Mouse (Mus musculus) left cerebral cortex, adult 11 months (tissue): ENCODE results near the gene Hexb.

Experiments
- DNase-seq: peaks from one replicate; pipeline ENCODE4 v3.0.0; 2022; ENCODE audit warnings: low spot score

The Hexb gene

DNA sequence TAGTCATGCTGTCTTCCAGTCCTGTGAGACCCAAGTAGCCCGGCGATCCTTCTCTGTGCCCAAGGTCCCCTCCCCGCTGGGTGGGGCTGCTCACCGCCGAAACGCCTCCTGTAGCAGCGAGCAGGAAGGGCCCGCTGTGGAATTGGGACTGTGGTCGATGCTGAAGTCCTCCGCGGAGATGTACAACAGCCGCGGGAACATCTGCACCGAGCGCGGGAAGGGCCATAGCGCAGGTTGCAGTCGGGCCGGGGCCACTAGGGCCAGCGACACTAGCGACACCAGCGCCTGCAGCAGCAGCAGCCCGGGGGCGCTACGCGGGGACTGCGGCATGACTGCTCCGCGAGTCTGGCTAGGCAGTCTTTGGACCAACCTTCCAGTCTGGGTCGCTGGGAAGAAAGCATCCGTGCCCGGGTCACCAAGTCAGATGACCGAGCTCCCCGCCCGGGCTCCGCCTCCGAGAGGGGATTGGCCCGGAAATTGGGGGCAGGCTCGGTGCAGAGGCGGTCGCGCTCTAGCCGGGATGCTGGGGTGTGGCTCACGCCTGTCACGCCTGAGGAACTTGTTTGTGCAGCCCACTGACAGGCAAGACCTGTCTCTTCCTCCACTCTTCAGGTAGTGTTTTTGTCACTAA, at the start of gene Hexb:
Hexb (minus strand) TSS at position 426 of the 631 bp plus-strand sequence.
- DNase-seq = peak; percentile 87

DNA sequence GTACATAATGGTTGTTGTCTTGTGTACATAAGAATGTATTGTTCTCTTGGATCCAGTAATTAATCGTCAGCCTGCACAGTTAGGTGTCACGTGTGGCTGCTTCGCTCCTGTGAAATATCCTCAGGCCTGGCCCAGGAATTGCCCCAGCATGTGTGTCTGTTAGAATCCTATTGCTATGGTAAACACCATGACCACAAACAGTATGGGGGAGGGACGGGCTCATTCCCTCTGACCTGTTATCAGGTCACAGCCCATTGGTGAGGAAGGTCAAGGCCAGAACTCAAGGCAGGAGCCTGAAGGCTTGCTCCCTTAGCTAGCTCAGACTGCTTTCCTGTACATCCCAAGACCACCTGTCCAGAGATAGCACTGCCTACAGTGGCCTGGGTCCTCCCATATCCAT, 49.6 kb upstream of the Hexb start:
- DNase-seq = no peak

DNA sequence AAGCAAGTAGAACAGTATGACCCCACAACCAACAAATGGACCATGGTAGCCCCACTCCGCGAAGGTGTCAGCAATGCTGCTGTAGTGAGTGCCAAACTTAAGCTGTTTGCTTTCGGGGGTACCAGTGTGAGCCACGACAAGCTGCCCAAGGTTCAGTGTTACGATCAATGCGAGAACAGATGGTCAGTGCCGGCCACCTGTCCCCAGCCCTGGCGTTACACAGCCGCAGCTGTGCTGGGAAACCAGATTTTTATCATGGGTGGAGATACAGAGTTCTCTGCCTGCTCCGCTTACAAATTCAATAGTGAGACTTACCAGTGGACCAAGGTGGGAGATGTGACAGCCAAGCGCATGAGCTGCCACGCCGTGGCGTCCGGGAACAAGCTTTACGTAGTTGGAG, 48.1 kb upstream of the Hexb start:
- DNase-seq = no peak

DNA sequence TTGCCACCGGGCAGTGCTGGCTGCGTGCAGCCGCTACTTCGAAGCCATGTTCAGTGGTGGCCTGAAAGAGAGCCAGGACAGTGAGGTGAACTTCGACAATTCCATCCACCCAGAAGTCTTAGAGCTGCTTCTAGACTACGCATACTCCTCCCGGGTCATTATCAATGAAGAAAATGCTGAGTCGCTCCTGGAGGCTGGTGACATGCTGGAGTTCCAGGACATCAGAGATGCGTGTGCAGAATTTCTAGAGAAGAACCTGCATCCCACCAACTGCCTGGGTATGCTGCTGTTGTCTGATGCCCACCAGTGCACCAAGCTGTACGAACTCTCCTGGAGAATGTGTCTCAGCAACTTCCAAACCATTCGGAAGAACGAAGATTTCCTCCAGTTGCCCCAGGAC, 47.0 kb upstream of the Hexb start:
- no peak for DNase-seq

DNA sequence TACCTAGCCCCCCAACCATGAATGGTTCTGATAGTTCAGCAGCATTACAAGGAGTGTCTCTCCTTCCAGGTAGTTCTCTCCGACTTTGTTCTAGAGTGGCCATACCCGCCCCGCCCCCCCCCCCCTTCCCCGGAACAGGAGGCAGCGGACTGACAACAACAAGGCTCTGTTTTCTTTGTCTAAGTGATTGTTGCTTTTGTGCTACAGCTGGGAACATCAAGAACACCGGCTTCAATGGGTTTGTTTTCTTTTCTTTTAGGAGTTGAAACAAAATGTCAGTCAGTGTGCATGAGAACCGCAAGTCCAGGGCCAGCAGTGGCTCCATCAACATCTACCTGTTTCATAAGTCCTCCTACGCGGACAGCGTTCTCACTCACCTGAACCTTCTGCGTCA, 46.6 kb upstream of the Hexb start:
- no peak for DNase-seq

DNA sequence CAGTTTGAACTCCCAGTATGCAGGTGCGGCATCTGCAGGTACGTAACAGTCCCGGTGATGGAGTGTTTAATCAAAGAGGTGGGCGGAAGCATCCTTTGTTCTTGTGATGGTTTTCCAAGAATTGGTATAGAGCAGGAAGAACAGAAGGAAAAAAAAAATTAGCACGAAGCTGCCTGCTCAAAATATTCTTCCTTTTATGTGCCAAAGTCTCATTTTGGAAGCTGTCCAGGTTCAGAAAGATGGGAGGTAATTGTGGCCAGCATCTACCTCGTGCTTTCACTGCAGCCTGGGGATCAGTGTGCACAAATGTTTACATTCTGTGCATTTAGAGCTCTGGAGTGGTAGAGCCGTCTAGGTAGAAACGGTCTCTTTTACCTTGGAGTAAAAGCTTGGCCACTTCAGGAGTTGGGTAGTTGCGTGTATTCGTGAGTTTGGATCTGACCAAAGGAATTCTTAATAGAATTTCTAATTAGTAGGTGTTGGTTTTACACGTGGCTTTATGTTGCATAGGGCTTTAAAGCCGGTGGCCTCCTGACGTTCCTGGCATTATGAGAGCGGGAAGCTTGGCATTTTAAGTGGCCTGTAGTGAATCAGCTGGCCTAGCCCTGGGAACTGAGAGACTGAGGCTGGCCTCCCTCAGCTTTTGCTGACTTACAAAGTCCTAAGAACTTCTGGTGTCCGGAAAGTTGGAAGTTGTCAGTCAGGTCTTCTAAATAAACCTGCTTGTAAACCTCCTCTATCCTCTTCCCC, 46.0 kb upstream of the Hexb start:
- no peak for DNase-seq

DNA sequence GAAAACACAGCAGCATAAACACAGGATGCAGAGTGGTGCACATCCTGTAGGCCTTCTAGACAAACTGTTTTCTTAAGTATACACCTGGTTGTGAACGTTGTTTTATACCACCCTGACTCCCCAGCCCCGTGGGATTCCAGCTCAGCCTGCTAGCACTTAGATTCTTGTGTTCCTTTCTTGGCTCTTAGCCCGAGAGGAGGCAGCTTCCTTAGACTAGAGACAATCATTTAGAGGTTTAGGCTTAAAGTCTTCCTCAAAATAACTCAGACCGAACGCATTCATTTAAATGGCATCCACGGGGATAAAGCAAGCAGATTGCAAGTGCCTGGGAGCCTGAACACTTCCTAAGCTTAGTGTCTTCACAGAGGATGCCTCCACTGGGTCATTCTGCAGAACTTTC, 44.6 kb upstream of the Hexb start:
- DNase-seq = no peak

DNA sequence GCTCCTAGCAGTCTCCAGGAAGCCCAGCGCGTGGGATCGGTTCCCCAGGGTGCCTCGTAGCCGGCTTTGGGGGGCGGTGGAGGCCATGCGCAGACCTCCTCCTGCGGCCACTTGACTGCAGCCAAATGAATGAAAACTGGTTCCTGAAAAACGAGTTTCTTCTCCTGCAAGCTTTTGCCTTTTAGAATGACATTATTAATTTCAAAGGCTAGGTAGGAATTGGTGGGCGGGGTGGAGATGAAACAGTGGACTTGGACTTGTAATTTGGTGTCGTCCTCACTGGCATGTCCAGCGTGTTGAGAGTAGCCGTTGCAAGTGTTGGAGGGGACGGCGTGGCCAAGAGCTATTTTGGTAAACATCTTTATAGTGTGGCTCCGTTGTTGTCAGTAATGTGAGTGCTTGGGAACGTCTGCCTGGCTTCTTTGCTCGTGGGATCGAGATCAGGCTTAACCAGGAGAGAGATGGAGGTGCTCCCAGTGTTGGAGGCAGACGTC, 43.7 kb upstream of the Hexb start:
- DNase-seq = no peak

DNA sequence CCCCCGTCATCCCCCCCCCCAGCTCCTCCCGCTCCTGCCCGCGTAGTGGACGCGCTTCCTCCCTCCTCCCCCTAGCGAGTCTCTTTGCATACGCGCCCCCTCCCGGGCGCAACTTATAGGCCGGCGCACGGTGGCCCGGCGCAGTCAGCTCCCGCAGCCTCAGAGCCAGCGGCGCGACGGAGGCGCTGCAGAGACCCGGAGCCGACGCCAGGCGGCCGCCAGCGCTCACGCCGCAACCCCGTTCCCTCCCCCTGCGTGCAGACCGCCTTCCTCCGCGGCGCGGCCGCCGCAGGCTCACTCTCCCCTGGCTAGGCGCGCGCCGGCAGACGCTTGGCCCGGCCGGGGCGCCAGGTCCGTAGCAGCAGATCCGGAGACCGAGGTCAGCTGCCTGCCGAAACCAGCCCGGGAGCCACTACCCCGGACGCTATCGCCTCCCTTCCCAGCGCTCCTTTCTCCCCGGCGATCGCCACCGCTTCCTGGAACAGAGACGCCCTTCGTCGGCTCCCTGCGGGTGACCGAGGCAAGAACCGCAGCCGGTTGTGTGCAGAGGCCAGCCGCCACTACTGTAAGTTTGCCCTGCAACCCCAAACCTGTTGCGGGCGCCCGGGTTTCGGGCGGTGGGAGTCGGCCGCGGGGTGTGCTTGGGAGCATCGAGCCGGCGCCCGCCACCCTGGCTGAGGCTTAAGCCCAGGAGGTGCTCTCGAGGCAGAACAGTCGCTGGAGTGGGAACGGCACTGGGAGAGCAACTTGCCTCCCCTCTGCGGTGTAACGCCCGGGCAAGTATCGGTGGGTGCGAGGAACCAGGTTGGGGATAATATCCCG, 43.0 kb upstream of the Hexb start, which contains the start of gene Enc1:
Enc1 (plus strand) TSS at position 141 of the 822 bp plus-strand sequence.
- DNase-seq = peak; percentile 80

DNA sequence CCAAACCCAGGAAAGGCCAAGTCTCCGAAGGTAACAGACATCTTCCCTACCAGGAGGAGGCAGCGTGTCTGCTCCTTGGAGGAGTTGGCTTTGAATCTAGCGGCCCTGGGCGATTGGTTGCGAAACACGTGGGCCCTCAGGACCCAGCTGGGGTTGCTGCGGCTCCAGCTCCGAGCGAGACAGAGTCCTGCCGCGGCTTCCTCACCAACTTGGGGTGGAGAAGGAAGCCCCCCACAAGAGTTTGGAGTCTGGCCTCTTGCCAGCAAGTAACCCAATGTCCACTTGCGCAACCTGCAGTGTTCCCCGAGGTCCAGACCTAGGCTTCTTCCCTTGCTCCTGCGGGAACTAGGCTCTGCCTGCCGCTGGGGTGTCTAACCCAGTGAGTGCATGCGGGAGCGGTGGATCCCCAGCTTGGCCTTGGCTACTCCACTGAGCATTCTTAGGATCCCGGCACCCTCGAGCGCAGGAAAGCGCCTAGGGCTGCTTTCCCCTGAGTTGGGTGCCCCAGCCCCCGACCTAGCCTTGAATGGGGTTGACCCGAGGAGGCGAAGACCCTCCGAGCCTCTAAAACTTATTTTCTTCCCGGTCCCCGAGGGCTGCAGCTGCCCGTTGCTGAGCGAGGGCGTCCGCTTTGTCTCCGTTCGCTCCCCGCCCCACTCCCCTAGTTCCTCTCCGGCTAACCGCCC, 42.3 kb upstream of the Hexb start:
- DNase-seq = no peak

DNA sequence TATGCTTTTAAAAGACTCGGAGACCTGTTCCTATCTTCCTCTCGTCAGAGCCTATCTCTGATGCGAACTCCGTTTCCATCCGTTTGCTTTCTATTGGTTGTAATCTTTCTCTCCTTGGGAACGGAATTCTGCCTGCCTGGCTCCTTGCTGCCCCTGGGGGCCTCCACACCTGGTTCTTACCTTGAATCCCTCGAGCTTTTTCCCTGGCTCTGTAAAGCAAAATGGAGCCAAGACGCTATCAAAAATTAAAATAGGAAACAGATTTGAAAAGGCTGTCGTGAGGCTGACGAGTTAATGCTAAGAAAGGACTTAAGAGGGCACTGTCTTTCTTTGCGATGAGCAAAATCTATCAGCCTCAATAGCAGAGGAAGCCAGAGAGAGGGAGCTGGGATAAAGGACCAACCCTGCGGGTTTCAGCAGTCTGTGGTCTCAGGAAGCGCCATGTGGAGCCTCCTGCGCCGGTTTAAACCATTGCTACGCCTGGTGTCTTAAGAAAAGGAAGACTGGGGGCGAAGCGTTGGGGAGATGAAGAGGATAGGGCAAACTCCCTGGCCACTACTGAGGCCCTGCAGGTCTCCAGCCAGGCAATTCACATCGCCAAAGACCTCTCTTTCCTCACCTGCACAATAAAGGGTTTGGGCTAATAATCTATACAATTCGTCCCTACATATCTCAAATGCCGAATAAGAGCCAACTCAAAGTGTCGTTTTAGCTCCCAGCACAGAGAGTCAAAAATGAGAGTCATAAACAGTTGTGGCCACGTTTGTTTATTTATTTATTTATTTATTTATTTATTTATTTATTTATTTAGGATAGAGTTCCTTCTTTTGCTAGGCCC, 41.4 kb upstream of the Hexb start:
- DNase-seq = no peak

DNA sequence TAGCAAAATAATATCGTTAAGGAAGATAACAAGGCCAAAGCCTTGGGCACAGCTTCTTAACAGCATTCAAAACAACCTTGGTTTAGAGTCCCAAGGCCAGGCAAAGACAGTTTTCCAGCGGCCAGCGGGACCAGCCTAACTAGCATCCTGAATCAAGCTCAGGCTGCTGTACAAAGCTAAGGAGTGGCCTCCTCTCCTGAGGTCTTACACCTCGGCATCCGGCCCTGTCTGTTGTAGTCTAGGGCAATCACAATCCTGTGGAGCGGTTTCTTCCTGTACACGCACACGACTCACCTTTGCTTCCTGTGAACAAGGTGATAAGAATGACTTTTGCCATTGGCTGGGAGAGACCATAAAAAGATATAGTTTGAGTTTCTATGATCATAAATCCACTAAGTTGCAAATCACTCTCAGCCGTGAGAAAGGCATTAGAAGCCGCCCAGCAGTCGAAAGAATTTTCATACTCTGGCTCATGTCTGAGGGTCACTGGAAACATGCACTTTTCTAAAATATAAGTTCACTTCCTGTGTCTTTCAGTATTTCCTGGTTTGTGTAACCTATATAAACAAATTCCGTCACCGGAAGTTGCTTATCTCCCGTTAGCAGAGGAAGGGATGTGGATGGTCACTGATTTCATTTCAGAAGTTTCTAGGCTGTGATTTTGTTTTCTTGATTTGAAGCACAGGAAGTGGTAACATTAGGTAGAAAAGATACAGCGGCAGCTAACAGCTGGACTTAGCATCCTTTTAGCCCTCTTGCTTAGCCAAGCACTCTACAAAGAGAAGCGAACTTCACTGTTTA, 40.2 kb upstream of the Hexb start:
- DNase-seq = no peak

DNA sequence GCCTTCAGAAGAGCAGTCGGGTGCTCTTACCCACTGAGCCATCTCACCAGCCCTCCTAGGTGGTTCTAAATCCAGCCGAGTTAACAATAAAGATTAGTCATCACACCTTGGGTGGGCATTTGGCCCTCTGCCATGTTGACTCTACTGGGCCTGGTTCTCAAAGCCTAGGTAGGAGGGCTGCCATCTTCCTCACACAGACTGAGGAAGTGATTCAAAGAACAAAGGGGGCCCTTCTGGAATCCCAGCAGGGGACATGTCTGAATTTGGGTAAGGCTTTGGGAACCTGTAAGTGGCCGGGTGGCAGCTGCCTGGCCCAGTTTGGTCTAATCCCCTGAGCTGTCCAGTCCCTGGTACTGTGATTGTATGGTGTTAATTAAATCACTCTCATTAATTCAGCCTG, 39.5 kb upstream of the Hexb start:
- no peak for DNase-seq

DNA sequence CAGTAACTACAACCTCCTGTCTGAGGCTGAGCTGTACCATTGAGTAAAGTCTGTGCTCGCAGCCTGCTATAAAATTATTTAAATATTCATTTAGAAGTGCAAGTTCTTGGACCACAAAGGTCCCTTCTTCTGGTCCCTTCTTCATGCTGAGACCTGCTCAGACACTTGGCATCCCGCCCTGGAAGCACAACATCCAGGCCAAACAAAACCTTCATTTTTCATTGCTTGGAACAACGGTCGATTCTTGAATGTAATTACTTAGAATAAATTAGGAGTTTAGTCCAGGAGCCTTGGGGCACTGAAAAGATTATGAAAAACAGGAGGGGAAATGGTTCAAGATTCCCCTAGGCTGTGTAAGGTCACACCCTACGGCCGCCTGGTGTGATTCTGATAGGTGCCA, 37.8 kb upstream of the Hexb start:
- DNase-seq = no peak

DNA sequence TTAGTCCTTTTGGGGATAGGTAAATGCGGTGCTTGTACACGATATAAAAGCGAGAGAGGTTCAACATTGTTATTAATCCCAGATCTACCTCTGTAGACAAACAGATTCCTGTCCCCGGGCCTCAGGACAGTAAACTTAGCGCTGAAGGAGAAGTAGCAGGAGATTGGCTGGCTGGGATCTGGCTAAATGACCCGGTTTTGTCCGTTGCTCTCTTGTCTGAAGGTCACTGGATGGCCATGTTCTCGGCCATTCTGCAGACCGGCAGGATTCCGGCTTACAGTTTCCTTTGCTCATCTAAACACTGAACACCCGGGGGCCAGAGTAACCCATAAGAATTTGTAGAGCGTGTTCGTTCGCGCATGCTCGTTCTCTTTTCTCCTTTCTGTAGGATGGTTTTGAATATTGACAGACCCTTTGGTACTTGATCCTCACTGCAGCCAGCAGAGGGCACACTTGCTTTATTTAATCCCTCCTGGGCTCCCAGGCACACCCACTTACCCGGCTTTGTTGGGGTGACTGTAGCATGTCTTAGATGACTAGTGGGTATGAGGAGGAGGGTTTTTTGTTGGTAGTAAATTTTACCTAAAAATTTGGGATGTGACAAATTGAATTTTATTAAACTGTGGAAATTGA, 36.7 kb upstream of the Hexb start:
- peak; percentile 74 for DNase-seq

DNA sequence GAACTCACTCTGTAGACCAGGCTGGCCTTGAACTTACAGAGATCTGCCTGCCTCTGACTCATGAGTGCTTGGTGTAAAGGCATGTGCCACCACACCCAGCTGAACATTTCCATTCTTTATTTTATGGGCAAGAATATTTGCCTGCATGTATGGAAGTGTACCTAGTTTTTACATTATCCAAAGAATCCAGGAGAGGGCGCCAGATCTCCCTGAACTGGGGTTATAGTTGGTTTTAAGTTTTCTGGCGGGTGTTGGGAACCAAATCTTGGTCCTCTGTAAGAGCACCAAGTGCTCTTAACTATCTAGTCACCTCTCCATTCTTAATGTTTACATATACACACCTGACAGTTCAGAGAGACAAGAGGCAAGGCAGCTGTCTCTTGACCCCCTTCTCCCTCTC, 34.9 kb upstream of the Hexb start:
- no peak for DNase-seq

DNA sequence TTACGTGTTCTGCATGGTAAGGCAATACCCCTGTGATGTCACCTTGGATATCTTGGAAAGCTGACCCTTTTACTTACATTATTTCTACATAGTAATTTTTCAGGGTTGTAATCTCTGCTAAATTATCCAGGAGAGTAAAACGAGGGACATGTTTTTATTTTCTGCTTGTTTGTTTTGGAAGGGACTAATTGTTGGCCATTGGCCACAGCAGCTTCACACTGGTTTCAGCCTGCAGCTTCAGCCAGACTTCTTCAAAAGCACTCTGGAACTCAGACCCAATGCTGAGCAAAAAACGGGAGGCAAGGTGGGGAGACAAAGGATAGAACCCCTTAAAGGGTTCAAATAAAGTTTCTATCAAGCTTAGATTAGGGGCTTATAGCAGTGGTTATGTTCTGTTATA, 31.9 kb upstream of the Hexb start:
- no peak for DNase-seq

DNA sequence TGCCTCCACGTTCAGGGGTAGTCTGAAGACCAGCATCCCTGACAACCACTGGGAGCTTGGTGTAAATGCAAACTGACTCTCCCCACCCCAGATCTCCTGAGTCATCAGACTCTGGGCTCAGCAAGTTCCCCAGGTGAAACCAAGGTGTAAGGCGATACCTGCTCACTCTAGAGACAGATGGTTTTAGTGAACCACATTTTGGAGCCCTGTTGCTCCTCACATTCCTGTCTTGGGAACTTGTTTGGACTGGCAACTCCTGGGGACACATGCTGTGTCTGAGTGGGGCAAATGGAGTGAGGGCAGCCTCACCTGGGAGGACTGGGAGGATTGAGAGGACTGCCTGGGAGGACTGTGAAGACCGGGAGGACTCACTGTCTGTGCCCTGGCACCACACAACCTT, 29.6 kb upstream of the Hexb start:
- no peak for DNase-seq

DNA sequence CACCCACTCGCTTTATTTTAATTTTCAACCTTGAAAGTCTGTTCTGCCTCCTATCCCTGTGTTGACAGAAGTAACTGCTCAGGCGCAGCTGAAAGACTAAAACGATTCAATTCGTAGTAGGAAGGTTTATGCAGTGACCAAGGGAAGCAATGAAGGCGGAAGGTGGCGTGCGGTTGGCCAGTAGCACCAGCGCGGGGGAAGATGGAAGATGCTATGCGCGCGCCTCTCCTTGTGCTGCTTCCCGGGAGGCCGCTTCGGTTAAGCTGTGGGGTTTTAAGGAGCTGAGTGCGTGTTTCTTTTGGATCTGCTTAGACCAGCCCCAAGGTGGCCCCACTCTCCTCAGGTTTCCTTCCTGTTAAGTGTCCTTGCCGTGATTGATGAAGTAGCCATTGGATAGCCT, 27.0 kb upstream of the Hexb start:
- no peak for DNase-seq
